Mouse (Mus musculus) cerebellum, adult 9-11 months (tissue): ENCODE data around the gene Med18.
"Not testable (repeated sequence)": the region's sequence is repeated elsewhere in the genome, so short reads cannot be mapped to it uniquely, and the experiment has no call there.

Source experiments
- DNase-seq: peaks from one replicate; pipeline ENCODE4 v3.0.0; 2022

Med18 gene

GRCm38 (mm10) chr4:132482104-132482503 lies 18.4 kb upstream of the Med18 start:
- not testable (repeated sequence) for DNase-seq

DNA sequence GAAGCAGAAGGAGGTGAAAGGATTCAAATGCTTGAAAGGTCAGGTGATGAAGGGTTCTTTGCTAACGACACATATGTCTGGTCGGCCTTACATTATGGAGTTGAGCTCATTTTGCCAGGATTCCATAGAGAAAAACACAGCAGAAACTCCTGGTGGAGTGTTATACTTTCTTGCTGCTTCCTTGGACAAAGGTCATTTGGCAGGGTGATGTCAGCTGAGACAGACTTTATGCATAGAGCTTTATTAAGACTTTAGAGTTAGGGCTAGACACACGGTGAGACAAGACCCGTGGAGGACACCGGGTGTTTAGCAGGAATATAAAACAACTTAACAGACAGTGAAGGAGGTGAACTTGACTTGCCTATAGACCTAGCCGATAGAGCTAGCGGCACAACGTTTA lies 14.1 kb upstream of the Med18 start:
- no peak for DNase-seq

- DNase-seq = no peak
Measured at GRCm38 (mm10) chr4:132475895-132476878, 12.5 kb upstream of the Med18 start.

GRCm38 (mm10) chr4:132474631-132475030 lies 10.9 kb upstream of the Med18 start:
- no peak for DNase-seq

DNA sequence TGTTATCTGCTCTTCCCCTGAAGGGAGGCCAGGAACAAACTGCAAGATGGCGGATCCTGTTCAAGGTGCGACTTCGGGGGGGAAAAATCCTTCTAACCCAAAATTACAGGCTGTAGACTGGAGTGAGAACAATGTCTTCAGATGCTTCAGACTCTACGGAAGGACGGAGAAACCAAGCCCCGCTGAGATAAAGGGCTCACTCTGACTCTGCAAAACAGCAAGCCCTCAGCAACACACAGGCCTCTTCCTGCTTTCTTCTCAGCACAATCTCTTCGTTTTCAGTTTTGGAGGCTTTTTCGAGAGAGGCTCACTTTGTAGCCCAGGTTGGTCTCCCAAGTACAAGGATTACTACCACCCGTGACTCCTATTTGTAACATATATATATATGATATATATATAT lies 9.7 kb upstream of the Med18 start:
- no peak for DNase-seq

- DNase-seq = no peak
Measured at GRCm38 (mm10) chr4:132469873-132470272, 6.2 kb upstream of the Med18 start.

DNA sequence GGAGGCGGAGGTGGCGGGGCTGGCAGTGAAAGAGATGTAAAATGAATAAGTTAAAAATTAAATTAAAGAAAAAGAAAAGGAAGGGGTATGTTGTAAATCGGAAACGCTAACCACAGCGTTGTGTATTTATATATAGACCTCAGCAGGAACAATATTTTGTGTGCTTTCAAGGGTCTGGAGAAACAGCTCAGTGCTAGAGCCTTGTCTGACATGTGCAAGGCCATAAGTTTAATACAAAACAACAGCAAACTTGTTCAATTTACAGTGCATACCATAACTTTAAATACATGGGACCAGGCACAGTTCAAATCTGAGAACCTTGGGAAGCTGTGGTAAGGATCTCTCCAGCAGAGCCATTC lies 513 bp upstream of the Med18 start:
- no peak for DNase-seq

DNA sequence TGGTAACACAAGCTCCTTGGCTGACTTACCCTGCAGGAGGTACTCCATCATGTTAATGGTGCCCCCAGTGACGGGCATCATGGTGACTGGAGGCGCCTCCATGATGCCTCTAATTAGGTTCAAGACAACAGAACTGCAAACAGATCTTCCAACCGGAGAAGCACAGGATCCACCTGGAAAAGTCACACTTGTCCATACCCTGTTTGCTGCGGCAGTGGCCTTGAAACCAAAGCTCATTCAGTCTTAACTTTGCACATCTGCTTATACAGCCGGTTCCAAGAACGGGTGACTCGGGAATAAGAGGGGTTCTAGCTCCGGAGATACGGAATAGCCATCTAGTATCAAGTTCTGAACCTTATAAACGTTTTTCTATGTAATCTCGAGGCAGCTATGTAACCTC lies 885 bp downstream of the Med18 start:
- no peak for DNase-seq

DNA sequence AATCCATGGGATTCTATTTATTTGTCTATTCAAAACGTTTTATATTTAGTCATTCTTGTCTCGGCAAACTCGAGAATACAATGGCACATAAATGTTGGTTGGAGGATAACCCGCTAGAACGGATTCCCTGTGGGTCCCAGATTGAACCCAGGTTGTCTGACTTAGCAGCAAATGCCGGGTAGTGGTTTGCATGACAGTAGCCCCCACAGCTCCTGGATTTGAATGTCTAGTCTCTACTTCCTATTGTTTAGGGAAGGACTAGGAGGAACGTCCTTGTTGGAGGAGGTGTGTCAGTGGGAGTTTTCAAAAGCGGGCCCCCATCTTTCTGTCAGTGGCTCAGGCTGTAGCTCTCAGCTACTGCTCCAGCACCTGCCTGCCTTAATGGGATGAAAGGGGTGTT lies 3.5 kb downstream of the Med18 start:
- no peak for DNase-seq

DNA sequence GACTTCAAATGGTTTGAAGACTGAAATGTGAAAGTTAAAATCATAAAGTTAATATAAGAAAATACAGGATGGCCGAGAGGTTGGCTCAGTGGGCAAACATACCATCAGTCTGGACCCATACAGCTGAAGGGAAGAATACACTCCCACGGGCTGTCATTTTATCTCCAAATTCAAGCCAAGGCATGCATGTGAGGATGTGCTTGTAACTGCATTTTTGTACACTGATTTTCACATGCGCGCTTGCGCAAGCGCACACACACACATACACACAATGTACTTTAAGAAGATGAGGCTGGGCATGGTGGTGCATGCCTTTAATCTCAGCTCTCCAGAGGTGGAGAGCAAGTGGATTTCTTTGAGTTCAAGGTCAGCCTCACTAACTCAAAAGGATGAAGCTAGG lies 8.2 kb downstream of the Med18 start:
- no peak for DNase-seq

DNA sequence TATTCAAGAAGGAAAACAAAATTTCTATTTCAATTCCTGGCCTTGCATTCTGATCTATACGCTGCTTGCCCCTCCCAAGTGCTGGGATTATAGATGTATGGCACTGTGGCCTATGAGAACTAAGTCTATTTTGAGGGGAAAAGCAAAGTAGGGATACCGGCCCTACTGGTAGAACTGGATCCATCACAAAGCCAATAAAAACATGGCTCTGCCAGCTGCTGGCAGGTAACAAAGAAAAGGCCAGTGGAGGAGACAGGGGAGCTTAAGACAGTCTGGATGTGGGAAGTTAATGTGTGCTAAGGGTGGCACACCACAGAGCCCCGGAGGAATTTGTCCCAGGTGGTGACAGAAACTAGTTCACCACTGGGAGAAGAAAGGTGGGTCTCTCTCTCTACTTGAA lies 8.6 kb downstream of the Med18 start:
- DNase-seq = no peak

- DNase-seq = no peak
Measured at GRCm38 (mm10) chr4:132454216-132454615, 9.5 kb downstream of the Med18 start.

GRCm38 (mm10) chr4:132449778-132450177 lies 13.9 kb downstream of the Med18 start:
- DNase-seq = no peak

- no peak for DNase-seq
Measured at GRCm38 (mm10) chr4:132446105-132446504, 17.6 kb downstream of the Med18 start.

GRCm38 (mm10) chr4:132444516-132444915 lies 19.2 kb downstream of the Med18 start:
- no peak for DNase-seq

- no peak for DNase-seq
Measured at GRCm38 (mm10) chr4:132437857-132438256, 25.9 kb downstream of the Med18 start.

GRCm38 (mm10) chr4:132432717-132433372 lies 30.9 kb downstream of the Med18 start:
- no peak for DNase-seq

GRCm38 (mm10) chr4:132428022-132428542 lies 35.6 kb downstream of the Med18 start:
- DNase-seq = no peak

- no peak for DNase-seq
Measured at GRCm38 (mm10) chr4:132427493-132427892, 36.2 kb downstream of the Med18 start.

GRCm38 (mm10) chr4:132426021-132426420 lies 37.7 kb downstream of the Med18 start:
- no peak for DNase-seq

- no peak for DNase-seq
Measured at GRCm38 (mm10) chr4:132424765-132425164, 39.0 kb downstream of the Med18 start.

GRCm38 (mm10) chr4:132421923-132422782 lies 41.6 kb downstream of the Med18 start, which contains the start of gene Phactr4:
Gene Phactr4 (minus strand): TSS chr4:132422489.
- peak; percentile 94 for DNase-seq

- DNase-seq = no peak
Measured at GRCm38 (mm10) chr4:132421556-132421922, 42.2 kb downstream of the Med18 start.
